Mouse (Mus musculus) spleen, adult 2 months (tissue): Measurements from ENCODE around the gene Nnat.

Experiments
- CTCF ChIP-seq: fragments of 200-500 bp; IDR thresholded peaks from 2 replicates; pipeline ENCODE4 v1.5.1; 2011; ENCODE audit warnings: mild to moderate bottlenecking, inconsistent platforms; ENCODE audit not compliant: insufficient read depth, insufficient read length, insufficient replicate concordance; ENCODE audit errors: extremely low read depth
- POLR2A ChIP-seq: fragments of 200-500 bp; IDR thresholded peaks from 2 replicates; pipeline ENCODE4 v1.6.1; 2011; ENCODE audit warnings: low read depth, low read length, inconsistent platforms

- no peak for TF ChIP-seq POLR2A
- no peak for TF ChIP-seq CTCF
Measured at GRCm38 (mm10) chr2:157514353-157514752, 45.5 kb upstream of the Nnat start.
